Mouse (Mus musculus): ENCODE results near the gene Arsg. TPM values are rescaled to one million over a fixed set of nuclear protein-coding genes. Genes with fewer than 3 reads are reported as not detected.

The Arsg gene
- total RNA-seq (2017) = 0.96 to 2.5 TPM (median 1.1 TPM) in 3 replicates

- ATAC-seq (replicated peaks; ENCODE audit: insufficient number of reproducible peaks, low FRiP score, low TSS enrichment, poor library complexity, severe bottlenecking) = peak; percentile 81
Measured at GRCm38 (mm10) chr11:109473171-109474085, at the start of gene Arsg, which contains the start of gene Slc16a6. TSS of gene Arsg (plus strand) at chr11:109473374. TSS of gene Slc16a6 (minus strand) at chr11:109473598.

GRCm38 (mm10) chr11:109425392-109426271, 47.5 kb upstream of the Arsg start, which contains the start of gene Amz2:
TSS of gene Amz2 (plus strand) at chr11:109425946.
- peak; percentile 91 for ATAC-seq (replicated peaks; ENCODE audit: insufficient number of reproducible peaks, low FRiP score, low TSS enrichment, poor library complexity, severe bottlenecking)

GRCm38 (mm10) chr11:109426272-109426586, 46.9 kb upstream of the Arsg start:
- ATAC-seq (replicated peaks; ENCODE audit: insufficient number of reproducible peaks, low FRiP score, low TSS enrichment, poor library complexity, severe bottlenecking) = no peak

- no peak for ATAC-seq (replicated peaks; ENCODE audit: insufficient number of reproducible peaks, low FRiP score, low TSS enrichment, poor library complexity, severe bottlenecking)
Measured at GRCm38 (mm10) chr11:109427353-109427752, 45.8 kb upstream of the Arsg start.

GRCm38 (mm10) chr11:109434233-109434798, 38.9 kb upstream of the Arsg start:
- 0 out of 2 replicates have a peak, but pooled peaks have one; percentile 29 for ATAC-seq (replicated peaks; ENCODE audit: insufficient number of reproducible peaks, low FRiP score, low TSS enrichment, poor library complexity, severe bottlenecking)

- no peak for ATAC-seq (replicated peaks; ENCODE audit: insufficient number of reproducible peaks, low FRiP score, low TSS enrichment, poor library complexity, severe bottlenecking)
Measured at GRCm38 (mm10) chr11:109436889-109437288, 36.3 kb upstream of the Arsg start.

GRCm38 (mm10) chr11:109439209-109439608, 34.0 kb upstream of the Arsg start:
- ATAC-seq (replicated peaks; ENCODE audit: insufficient number of reproducible peaks, low FRiP score, low TSS enrichment, poor library complexity, severe bottlenecking) = no peak

- ATAC-seq (replicated peaks; ENCODE audit: insufficient number of reproducible peaks, low FRiP score, low TSS enrichment, poor library complexity, severe bottlenecking) = peak; percentile 60
Measured at GRCm38 (mm10) chr11:109439829-109440340, 33.3 kb upstream of the Arsg start.

GRCm38 (mm10) chr11:109440641-109441040, 32.5 kb upstream of the Arsg start:
- ATAC-seq (replicated peaks; ENCODE audit: insufficient number of reproducible peaks, low FRiP score, low TSS enrichment, poor library complexity, severe bottlenecking) = no peak

- peak; percentile 45; the same call in 1 of the 2 replicates for ATAC-seq (replicated peaks; ENCODE audit: insufficient number of reproducible peaks, low FRiP score, low TSS enrichment, poor library complexity, severe bottlenecking)
Measured at GRCm38 (mm10) chr11:109441119-109441518, 32.1 kb upstream of the Arsg start.

- ATAC-seq (replicated peaks; ENCODE audit: insufficient number of reproducible peaks, low FRiP score, low TSS enrichment, poor library complexity, severe bottlenecking) = no peak
Measured at GRCm38 (mm10) chr11:109442166-109442730, 30.9 kb upstream of the Arsg start.

GRCm38 (mm10) chr11:109443468-109444263, 29.5 kb upstream of the Arsg start:
- no peak for ATAC-seq (replicated peaks; ENCODE audit: insufficient number of reproducible peaks, low FRiP score, low TSS enrichment, poor library complexity, severe bottlenecking)

- no peak for ATAC-seq (replicated peaks; ENCODE audit: insufficient number of reproducible peaks, low FRiP score, low TSS enrichment, poor library complexity, severe bottlenecking)
Measured at GRCm38 (mm10) chr11:109444600-109444999, 28.6 kb upstream of the Arsg start.

- ATAC-seq (replicated peaks; ENCODE audit: insufficient number of reproducible peaks, low FRiP score, low TSS enrichment, poor library complexity, severe bottlenecking) = no peak
Measured at GRCm38 (mm10) chr11:109445438-109446035, 27.6 kb upstream of the Arsg start.

- ATAC-seq (replicated peaks; ENCODE audit: insufficient number of reproducible peaks, low FRiP score, low TSS enrichment, poor library complexity, severe bottlenecking) = no peak
Measured at GRCm38 (mm10) chr11:109451169-109451568, 22.0 kb upstream of the Arsg start.

GRCm38 (mm10) chr11:109456261-109456660, 16.9 kb upstream of the Arsg start:
- ATAC-seq (replicated peaks; ENCODE audit: insufficient number of reproducible peaks, low FRiP score, low TSS enrichment, poor library complexity, severe bottlenecking) = no peak

GRCm38 (mm10) chr11:109458165-109458564, 15.0 kb upstream of the Arsg start:
- ATAC-seq (replicated peaks; ENCODE audit: insufficient number of reproducible peaks, low FRiP score, low TSS enrichment, poor library complexity, severe bottlenecking) = no peak

Measured in monocyte, adult 5-6 weeks (primary cell).